Mouse (Mus musculus): ENCODE measurements around the gene Cib1.

The Cib1 gene

DNA sequence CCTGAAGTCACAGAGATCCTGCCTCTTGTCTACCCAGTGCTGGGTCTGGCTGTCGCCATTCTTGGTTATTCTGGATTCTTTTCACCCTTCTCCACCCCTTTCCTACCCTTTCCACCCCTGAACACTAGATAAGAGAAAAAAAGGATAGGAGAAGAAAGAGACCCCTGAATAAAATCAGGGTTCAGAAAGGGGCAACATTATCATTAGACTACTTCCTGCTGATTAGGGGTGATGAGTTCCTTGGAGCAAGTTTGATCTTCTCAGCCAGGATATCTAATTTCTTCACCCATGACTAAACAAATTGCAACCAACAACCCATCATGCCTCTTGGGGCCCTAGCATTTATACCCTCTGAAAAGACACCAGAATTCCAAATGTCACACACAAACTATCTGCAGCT lies 35.2 kb upstream of the Cib1 start:
- H3K9me3 ChIP-seq (ENCODE audit: low read length) = no peaks in the 10 kb centered on the region
- no peaks in the 10 kb centered on the region for H3K27me3 ChIP-seq (ENCODE audit: insufficient read depth, low read length)
- H3K36me3 ChIP-seq (ENCODE audit: insufficient read depth, low read length) = peaks cover 67% of the 10 kb centered on the region
- TF ChIP-seq POU5F1 (IDR thresholded peaks at IDR 0.05; ENCODE audit: borderline replicate concordance, low read length) = no peak
- no peak for TF ChIP-seq CTCF (conservative IDR thresholded peaks at IDR 0.05; ENCODE audit: low read length)
- TF ChIP-seq NANOG (IDR thresholded peaks at IDR 0.05; ENCODE audit: borderline replicate concordance, low read length) = no peak
- no peak overlapping the region for H3K4me3 ChIP-seq (replicated peaks; ENCODE audit: low read length)
- H3K4me1 ChIP-seq (replicated peaks; ENCODE audit: low read depth, low read length) = peaks cover 43% of the 10 kb centered on the region

DNA sequence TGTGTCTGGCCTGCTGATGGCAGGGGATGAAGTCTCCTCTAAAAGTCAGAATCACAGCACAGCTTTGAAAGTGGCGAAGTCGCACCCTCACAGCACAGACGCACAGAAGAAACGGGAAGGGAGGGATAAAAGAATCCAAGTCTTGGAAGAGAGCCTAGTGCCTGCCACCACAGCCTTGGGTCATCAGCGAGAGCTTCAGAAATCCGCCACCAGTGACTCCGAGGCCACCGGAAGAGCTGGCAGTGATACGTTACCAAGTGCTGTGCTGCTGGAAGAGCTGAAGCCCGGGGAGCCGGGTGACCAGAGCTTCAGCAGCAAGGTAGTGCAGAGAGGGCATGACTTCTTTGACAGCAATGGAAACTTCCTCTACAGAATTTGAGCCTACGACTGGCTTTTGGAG lies 32.0 kb upstream of the Cib1 start:
- H3K4me3 ChIP-seq (replicated peaks; ENCODE audit: low read length) = no peak overlapping the region
- TF ChIP-seq NANOG (IDR thresholded peaks at IDR 0.05; ENCODE audit: borderline replicate concordance, low read length) (no peak), CTCF (conservative IDR thresholded peaks at IDR 0.05; ENCODE audit: low read length) (no peak)
- no peaks in the 10 kb centered on the region for H3K27me3 ChIP-seq (ENCODE audit: insufficient read depth, low read length)
- peaks cover 52% of the 10 kb centered on the region for H3K4me1 ChIP-seq (replicated peaks; ENCODE audit: low read depth, low read length)
- no peaks in the 10 kb centered on the region for H3K9me3 ChIP-seq (ENCODE audit: low read length)
- H3K36me3 ChIP-seq (ENCODE audit: insufficient read depth, low read length) = peaks cover 50% of the 10 kb centered on the region

DNA sequence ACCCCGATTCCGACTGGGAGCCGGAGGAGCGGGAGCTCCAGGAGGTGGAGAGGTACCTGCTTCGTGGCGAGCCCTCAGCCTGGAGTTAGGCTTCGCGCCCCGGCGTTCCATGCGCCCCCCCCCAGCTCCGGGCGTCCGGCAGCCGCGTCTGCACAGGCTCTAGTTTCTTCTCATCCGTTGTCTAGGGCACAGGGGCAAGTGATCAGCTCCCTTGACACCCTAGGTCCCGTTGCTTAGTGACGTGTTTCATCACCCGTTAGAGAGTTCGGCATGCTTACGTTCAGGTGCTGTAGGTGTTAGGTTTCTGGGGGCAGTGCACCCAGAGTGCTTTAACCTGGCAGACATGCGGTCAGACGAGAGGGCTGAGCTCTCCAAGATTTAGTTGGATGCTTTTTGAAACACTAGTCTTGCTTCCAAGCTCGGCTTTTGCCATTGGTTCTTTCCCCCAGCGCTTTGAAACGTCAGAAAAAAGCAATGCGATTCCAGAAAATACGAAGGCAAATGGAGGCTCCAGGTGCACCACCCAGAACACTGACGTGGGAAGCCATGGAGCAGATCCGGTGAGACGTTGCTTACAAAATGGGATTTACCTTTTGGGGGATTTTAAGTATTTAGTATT lies 28.9 kb upstream of the Cib1 start:
- H3K36me3 ChIP-seq (ENCODE audit: insufficient read depth, low read length) = peaks cover 36% of the 10 kb centered on the region
- peak overlapping the region; percentile 94 for H3K4me3 ChIP-seq (replicated peaks; ENCODE audit: low read length)
- H3K27me3 ChIP-seq (ENCODE audit: insufficient read depth, low read length) = no peaks in the 10 kb centered on the region
- H3K4me1 ChIP-seq (replicated peaks; ENCODE audit: low read depth, low read length) = peaks cover 63% of the 10 kb centered on the region
- no peaks in the 10 kb centered on the region for H3K9me3 ChIP-seq (ENCODE audit: low read length)
- TF ChIP-seq POU5F1 (IDR thresholded peaks at IDR 0.05; ENCODE audit: borderline replicate concordance, low read length) (no peak), CTCF (conservative IDR thresholded peaks at IDR 0.05; ENCODE audit: low read length) (no peak), NANOG (IDR thresholded peaks at IDR 0.05; ENCODE audit: borderline replicate concordance, low read length) (no peak)

DNA sequence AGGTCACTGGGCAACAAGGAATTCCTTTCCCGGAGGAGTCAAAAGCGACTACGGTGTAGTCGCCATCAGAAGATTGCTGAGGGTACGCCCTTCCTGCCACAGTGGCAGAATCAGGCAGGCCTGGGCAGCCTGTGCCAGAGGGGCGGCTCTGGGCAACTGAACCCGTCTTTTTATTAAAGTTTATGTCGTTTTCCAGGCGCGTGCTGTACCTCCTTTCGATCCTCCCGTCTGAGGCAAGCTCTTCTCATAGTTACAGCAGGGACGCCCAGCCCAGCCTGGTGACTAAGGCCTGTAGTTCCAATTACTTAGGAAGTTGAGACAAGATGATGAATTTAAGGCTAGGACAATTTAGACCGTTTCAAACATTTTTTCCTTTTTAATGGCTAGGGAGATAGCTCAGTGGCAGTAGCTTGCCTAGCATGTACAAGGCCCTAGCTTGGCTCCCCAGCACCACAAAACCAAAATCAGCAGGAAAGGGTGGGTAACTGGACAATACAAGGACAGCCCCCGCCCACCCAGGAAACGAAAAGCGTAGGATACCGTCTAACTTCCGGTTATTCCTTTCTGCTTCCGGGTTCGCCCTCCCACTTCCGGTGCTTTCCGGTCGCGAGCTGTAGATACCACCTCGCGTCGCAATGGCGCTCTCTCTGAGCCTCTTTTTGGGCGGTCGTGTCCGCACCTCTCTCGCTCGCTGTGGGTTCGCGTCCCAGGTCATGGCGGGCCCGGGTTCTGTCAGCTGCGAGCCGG lies 28.2 kb upstream of the Cib1 start, which contains the start of gene Ngrn:
TSS of gene Ngrn (plus strand) at position 591 of the 747 bp plus-strand sequence.
- Histone ChIP-seq H3K4me3 (replicated peaks; ENCODE audit: low read length) (peak within 1 kb of the TSS; percentile 94), H3K4me1 (replicated peaks; ENCODE audit: low read depth, low read length) (peaks cover 67% of the 10 kb centered on the region), H3K36me3 (ENCODE audit: insufficient read depth, low read length) (peaks cover 29% of the 10 kb centered on the region), H3K9me3 (ENCODE audit: low read length) (no peaks in the 10 kb centered on the region), H3K27me3 (ENCODE audit: insufficient read depth, low read length) (no peaks in the 10 kb centered on the region)
- TF ChIP-seq NANOG (IDR thresholded peaks at IDR 0.05; ENCODE audit: borderline replicate concordance, low read length) (no peak), CTCF (conservative IDR thresholded peaks at IDR 0.05; ENCODE audit: low read length) (no peak)

DNA sequence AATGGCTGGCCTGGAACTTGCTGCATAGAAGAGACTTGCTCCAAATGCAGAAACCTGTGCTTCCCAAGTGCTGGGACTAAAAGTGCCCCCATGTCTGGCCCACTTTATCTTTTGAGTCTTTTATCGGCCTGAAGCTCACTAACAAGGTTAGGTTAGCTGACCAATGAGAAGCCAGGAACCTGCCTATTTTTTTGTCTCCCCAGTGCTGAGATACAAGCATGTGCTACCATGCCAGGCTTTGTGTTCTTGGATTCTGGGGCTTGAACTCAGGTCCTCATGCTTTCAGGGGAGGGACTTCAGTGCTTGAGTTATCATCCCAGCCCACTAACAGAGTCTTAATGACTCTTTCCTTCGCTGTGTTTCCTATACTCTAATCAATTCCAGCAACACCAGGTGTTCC lies 25.1 kb upstream of the Cib1 start:
- Histone ChIP-seq H3K36me3 (ENCODE audit: insufficient read depth, low read length) (no peaks in the 10 kb centered on the region), H3K4me3 (replicated peaks; ENCODE audit: low read length) (peak overlapping the region; percentile 37; the same call in 1 of the 2 replicates), H3K27me3 (ENCODE audit: insufficient read depth, low read length) (no peaks in the 10 kb centered on the region), H3K9me3 (ENCODE audit: low read length) (no peaks in the 10 kb centered on the region), H3K4me1 (replicated peaks; ENCODE audit: low read depth, low read length) (peaks cover 50% of the 10 kb centered on the region)
- TF ChIP-seq NANOG (IDR thresholded peaks at IDR 0.05; ENCODE audit: borderline replicate concordance, low read length) (no peak), POU5F1 (IDR thresholded peaks at IDR 0.05; ENCODE audit: borderline replicate concordance, low read length) (no peak), CTCF (conservative IDR thresholded peaks at IDR 0.05; ENCODE audit: low read length) (no peak)

DNA sequence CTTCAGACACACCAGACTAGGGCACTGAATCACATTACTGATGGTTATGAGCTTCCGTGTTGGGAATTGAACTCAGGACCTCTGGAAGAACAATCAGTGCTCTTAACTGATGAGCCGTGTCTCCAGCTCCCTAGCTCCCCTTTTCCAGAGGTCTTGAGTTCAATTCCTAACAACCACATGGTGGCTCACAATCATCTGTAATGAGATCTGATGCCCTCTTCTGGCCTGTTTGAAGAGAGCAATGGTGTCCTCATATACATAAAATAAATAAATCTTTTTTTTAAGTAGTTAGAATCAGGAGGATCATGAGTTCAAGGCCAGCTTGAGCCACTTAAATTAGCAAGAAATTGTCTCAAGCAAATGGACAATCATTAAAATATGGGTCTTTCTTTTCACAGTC lies 23.4 kb upstream of the Cib1 start:
- Histone ChIP-seq H3K4me1 (replicated peaks; ENCODE audit: low read depth, low read length) (peaks cover 51% of the 10 kb centered on the region), H3K9me3 (ENCODE audit: low read length) (no peaks in the 10 kb centered on the region), H3K4me3 (replicated peaks; ENCODE audit: low read length) (no peak overlapping the region), H3K27me3 (ENCODE audit: insufficient read depth, low read length) (no peaks in the 10 kb centered on the region), H3K36me3 (ENCODE audit: insufficient read depth, low read length) (no peaks in the 10 kb centered on the region)
- TF ChIP-seq NANOG (IDR thresholded peaks at IDR 0.05; ENCODE audit: borderline replicate concordance, low read length) (no peak), POU5F1 (IDR thresholded peaks at IDR 0.05; ENCODE audit: borderline replicate concordance, low read length) (no peak), CTCF (conservative IDR thresholded peaks at IDR 0.05; ENCODE audit: low read length) (no peak; the same call in 1 of the 2 replicates)

DNA sequence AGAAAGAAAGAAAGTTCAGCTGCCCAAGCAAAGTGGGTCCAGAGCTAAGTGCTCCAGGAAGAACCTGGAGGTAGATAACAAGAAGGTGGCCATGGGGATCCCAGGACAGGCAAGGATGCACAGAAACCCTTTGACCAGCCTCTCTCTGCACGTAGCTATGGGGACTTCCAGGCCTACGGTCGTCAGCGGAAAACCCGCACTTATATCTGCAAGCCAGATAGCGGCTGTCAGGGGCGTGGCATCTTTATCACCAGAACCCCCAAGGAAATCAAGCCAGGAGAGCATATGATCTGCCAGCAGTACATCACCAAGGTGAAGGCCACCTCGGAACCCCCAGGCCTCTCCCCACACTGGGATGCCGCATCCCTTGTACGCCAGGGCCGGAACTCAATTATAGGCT lies 20.3 kb upstream of the Cib1 start:
- TF ChIP-seq POU5F1 (IDR thresholded peaks at IDR 0.05; ENCODE audit: borderline replicate concordance, low read length) = no peak
- no peak for TF ChIP-seq NANOG (IDR thresholded peaks at IDR 0.05; ENCODE audit: borderline replicate concordance, low read length)
- no peak for TF ChIP-seq CTCF (conservative IDR thresholded peaks at IDR 0.05; ENCODE audit: low read length)
- no peaks in the 10 kb centered on the region for H3K9me3 ChIP-seq (ENCODE audit: low read length)
- H3K36me3 ChIP-seq (ENCODE audit: insufficient read depth, low read length) = no peaks in the 10 kb centered on the region
- no peak overlapping the region for H3K4me3 ChIP-seq (replicated peaks; ENCODE audit: low read length)
- no peaks in the 10 kb centered on the region for H3K27me3 ChIP-seq (ENCODE audit: insufficient read depth, low read length)
- peaks cover 43% of the 10 kb centered on the region for H3K4me1 ChIP-seq (replicated peaks; ENCODE audit: low read depth, low read length)

DNA sequence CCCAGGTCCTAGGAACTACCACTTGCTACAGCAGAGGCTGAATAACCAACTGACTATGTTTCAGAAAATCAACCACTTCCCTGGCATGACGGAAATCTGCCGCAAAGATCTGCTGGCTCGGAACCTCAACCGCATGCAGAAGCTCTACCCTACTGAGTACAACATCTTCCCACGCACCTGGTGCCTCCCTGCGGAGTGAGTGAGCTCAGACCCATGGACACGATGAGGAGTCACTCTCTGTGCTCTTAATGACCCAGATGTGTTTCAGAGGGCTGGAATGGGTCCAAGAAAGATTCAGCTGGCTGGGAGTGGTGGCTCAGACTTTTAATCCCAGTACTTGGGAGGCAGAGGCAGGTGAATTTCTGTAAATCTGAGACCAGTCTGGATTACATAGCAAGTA lies 19.8 kb upstream of the Cib1 start:
- H3K9me3 ChIP-seq (ENCODE audit: low read length) = no peaks in the 10 kb centered on the region
- TF ChIP-seq POU5F1 (IDR thresholded peaks at IDR 0.05; ENCODE audit: borderline replicate concordance, low read length) (no peak), CTCF (conservative IDR thresholded peaks at IDR 0.05; ENCODE audit: low read length) (no peak), NANOG (IDR thresholded peaks at IDR 0.05; ENCODE audit: borderline replicate concordance, low read length) (no peak)
- H3K36me3 ChIP-seq (ENCODE audit: insufficient read depth, low read length) = no peaks in the 10 kb centered on the region
- H3K27me3 ChIP-seq (ENCODE audit: insufficient read depth, low read length) = no peaks in the 10 kb centered on the region
- no peak overlapping the region for H3K4me3 ChIP-seq (replicated peaks; ENCODE audit: low read length)
- H3K4me1 ChIP-seq (replicated peaks; ENCODE audit: low read depth, low read length) = peaks cover 43% of the 10 kb centered on the region
